Mouse (Mus musculus) C2C12 (cell line): ENCODE data around the gene Sbf2. TPM values are rescaled to one million over a fixed set of nuclear protein-coding genes. Genes with fewer than 3 reads are reported as not detected.

Experiments used
- H3K27me3 ChIP-seq: one replicate; pipeline ENCODE4 v1.6.1; 2011; ENCODE audit not compliant: control insufficient read depth, insufficient read depth, insufficient read length
- H3K36me3 ChIP-seq: one replicate; pipeline ENCODE4 v1.6.1; 2011; ENCODE audit not compliant: control insufficient read depth, insufficient read depth
- H3K4me3 ChIP-seq: one replicate; pipeline ENCODE4 v1.5.1; 2011; ENCODE audit warnings: mild to moderate bottlenecking, control low read depth; ENCODE audit not compliant: poor library complexity, insufficient read depth, severe bottlenecking
- H3K79me2 ChIP-seq: one replicate; pipeline ENCODE4 v1.6.1; 2011; ENCODE audit not compliant: control insufficient read depth, insufficient read depth
- H3K79me3 ChIP-seq: one replicate; pipeline ENCODE4 v1.6.1; 2011; ENCODE audit warnings: low read depth, control low read depth
- H3ac ChIP-seq: one replicate; pipeline ENCODE3; 2011; ENCODE audit warnings: low read depth; ENCODE audit not compliant: control insufficient read depth, insufficient read length
- CEBPB ChIP-seq: IDR thresholded peaks from one replicate; pipeline ENCODE4 v1.6.1; 2011; ENCODE audit warnings: low read depth, mild to moderate bottlenecking, control low read depth, moderate library complexity
- CTCF ChIP-seq: IDR thresholded peaks from one replicate; pipeline ENCODE4 v1.5.1; 2011; ENCODE audit not compliant: control insufficient read depth, insufficient read depth, insufficient read length
- FOSL1 ChIP-seq: IDR thresholded peaks from one replicate; pipeline ENCODE4 v1.8.0; 2011; ENCODE audit warnings: mild to moderate bottlenecking, low read length; ENCODE audit not compliant: poor library complexity, insufficient read depth, severe bottlenecking
- MAX ChIP-seq: IDR thresholded peaks from one replicate; pipeline ENCODE4 v1.6.1; 2011; ENCODE audit warnings: mild to moderate bottlenecking, control low read depth
- MYOD1 ChIP-seq: IDR thresholded peaks from one replicate; pipeline ENCODE4 v1.6.1; 2011; ENCODE audit warnings: low read depth; ENCODE audit not compliant: control insufficient read depth, insufficient read length
- MYOG ChIP-seq: IDR thresholded peaks from one replicate; pipeline ENCODE4 v1.6.1; 2011; ENCODE audit not compliant: control insufficient read depth, insufficient read length; ENCODE audit errors: extremely low read depth
- USF1 ChIP-seq: IDR thresholded peaks from one replicate; pipeline ENCODE4 v1.6.1; 2011; ENCODE audit warnings: low read depth, mild to moderate bottlenecking, control low read depth, moderate library complexity
- polyA plus RNA-seq: library from polyadenylated mRNA; unstranded; fragments of >200 nt; fragmentation: generic; extraction: Trizol; gene quantifications from one replicate; pipeline ENCODE4 v1.2.1, GENCODE M21; 2012; ENCODE audit warnings: missing spikeins

The Sbf2 gene
- polyA plus RNA-seq, 1 experiment = 7.5 TPM

- Histone ChIP-seq H3K36me3 (peaks cover 10% of the 10 kb centered on the region), H3ac (no peak overlapping the region), H3K79me2 (no peaks in the 10 kb centered on the region), H3K79me3 (no peaks in the 10 kb centered on the region), H3K27me3 (no peaks in the 10 kb centered on the region), H3K4me3 (no peak overlapping the region)
- no peak for TF ChIP-seq CEBPB
- no peak for TF ChIP-seq MYOG
- TF ChIP-seq USF1 = no peak
- TF ChIP-seq MYOD1 = no peak
- TF ChIP-seq MAX = no peak
- no peak for TF ChIP-seq CTCF
- TF ChIP-seq FOSL1 = no peak
Observed at GRCm38 (mm10) chr7:110359391-110359790, 255.3 kb downstream of the Sbf2 start.

GRCm38 (mm10) chr7:110353971-110354370, 260.8 kb downstream of the Sbf2 start:
- Histone ChIP-seq H3K27me3 (no peaks in the 10 kb centered on the region), H3K79me3 (no peaks in the 10 kb centered on the region), H3ac (no peak overlapping the region), H3K79me2 (no peaks in the 10 kb centered on the region), H3K36me3 (no peaks in the 10 kb centered on the region), H3K4me3 (no peak overlapping the region)
- TF ChIP-seq CTCF = no peak
- no peak for TF ChIP-seq MYOD1
- TF ChIP-seq MYOG = no peak
- no peak for TF ChIP-seq CEBPB
- TF ChIP-seq USF1 = no peak
- TF ChIP-seq MAX = no peak
- TF ChIP-seq FOSL1 = no peak

GRCm38 (mm10) chr7:110347250-110347649, 267.5 kb downstream of the Sbf2 start:
- no peak overlapping the region for H3K4me3 ChIP-seq
- TF ChIP-seq CTCF (no peak), MYOD1 (no peak), MAX (no peak), MYOG (no peak), CEBPB (no peak), USF1 (no peak)
- no peaks in the 10 kb centered on the region for H3K27me3 ChIP-seq
- H3K36me3 ChIP-seq = no peaks in the 10 kb centered on the region
- no peak overlapping the region for H3ac ChIP-seq
- no peaks in the 10 kb centered on the region for H3K79me2 ChIP-seq
- H3K79me3 ChIP-seq = no peaks in the 10 kb centered on the region

GRCm38 (mm10) chr7:110337601-110338000, 277.1 kb downstream of the Sbf2 start:
- Histone ChIP-seq H3K27me3 (no peaks in the 10 kb centered on the region), H3K36me3 (peaks cover 10% of the 10 kb centered on the region), H3ac (no peak overlapping the region), H3K4me3 (no peak overlapping the region), H3K79me3 (no peaks in the 10 kb centered on the region), H3K79me2 (no peaks in the 10 kb centered on the region)
- no peak for TF ChIP-seq CTCF
- TF ChIP-seq MYOD1 = peak; percentile 40
- TF ChIP-seq FOSL1 = no peak
- no peak for TF ChIP-seq MAX
- TF ChIP-seq USF1 = no peak

- no peak overlapping the region for H3ac ChIP-seq
- TF ChIP-seq MYOD1 (no peak), CTCF (no peak), CEBPB (no peak)
- no peaks in the 10 kb centered on the region for H3K79me2 ChIP-seq
- H3K79me3 ChIP-seq = no peaks in the 10 kb centered on the region
- no peaks in the 10 kb centered on the region for H3K27me3 ChIP-seq
- H3K4me3 ChIP-seq = no peak overlapping the region
- H3K36me3 ChIP-seq = peaks cover 4% of the 10 kb centered on the region
Observed at GRCm38 (mm10) chr7:110325381-110326110, 289.2 kb downstream of the Sbf2 start.

- Histone ChIP-seq H3K36me3 (peaks cover 4% of the 10 kb centered on the region), H3K79me3 (no peaks in the 10 kb centered on the region), H3ac (no peak overlapping the region), H3K4me3 (no peak overlapping the region), H3K27me3 (no peaks in the 10 kb centered on the region), H3K79me2 (no peaks in the 10 kb centered on the region)
- TF ChIP-seq CTCF = no peak
Observed at GRCm38 (mm10) chr7:110324852-110325251, 289.9 kb downstream of the Sbf2 start.
